Mouse (Mus musculus): ENCODE results near the gene Pkdcc. TPM values are rescaled to one million over a fixed set of nuclear protein-coding genes. Genes with fewer than 3 reads are reported as not detected.
A peak's percentile ranks its signal among the peaks of the same experiment; 100 is the strongest.

Pkdcc gene
- polyA plus RNA-seq (2014; fragmentation: Nextera tagmentation; extraction: Ambion mirVana) = 21.1 and 25.3 TPM in 2 replicates

- peak within 1 kb of the TSS; percentile 83 for H3K27ac ChIP-seq (ENCODE audit: low read depth)
- peak within 1 kb of the TSS; percentile 96 for H3K4me2 ChIP-seq
- ATAC-seq (ENCODE audit: insufficient read depth) (peak; percentile 90), DNase-seq (peak; percentile 95)
- no peaks in the 10 kb centered on the region for H3K9me3 ChIP-seq (ENCODE audit: low read depth, low read length)
- H3K4me1 ChIP-seq (ENCODE audit: insufficient read depth) = peaks cover 36% of the 10 kb centered on the region
- 0 out of 2 replicates have a peak, but pooled peaks cover 7% of the 10 kb centered on the region for H3K36me3 ChIP-seq (ENCODE audit: insufficient read depth)
- WGBS = under 1% methylated on average over 74 of the region's 105 CpGs
- peak within 1 kb of the TSS; percentile 94 for H3K9ac ChIP-seq
- no peaks in the 10 kb centered on the region for H3K27me3 ChIP-seq (ENCODE audit: insufficient read depth, low read length)
- TF ChIP-seq CTCF (IDR thresholded peaks at IDR 0.05; ENCODE audit: low read depth) = no peak
- H3K4me3 ChIP-seq (ENCODE audit: low read depth, low read length) = peak within 1 kb of the TSS; percentile 78
Measured at GRCm38 (mm10) chr17:83214674-83215528, at the start of gene Pkdcc. TSS of gene Pkdcc (plus strand) at chr17:83215292.

GRCm38 (mm10) chr17:83166195-83166594, 48.9 kb upstream of the Pkdcc start:
- peaks cover 3% of the 10 kb centered on the region; the same call in 1 of the 2 replicates for H3K27me3 ChIP-seq (ENCODE audit: insufficient read depth, low read length)

DNA sequence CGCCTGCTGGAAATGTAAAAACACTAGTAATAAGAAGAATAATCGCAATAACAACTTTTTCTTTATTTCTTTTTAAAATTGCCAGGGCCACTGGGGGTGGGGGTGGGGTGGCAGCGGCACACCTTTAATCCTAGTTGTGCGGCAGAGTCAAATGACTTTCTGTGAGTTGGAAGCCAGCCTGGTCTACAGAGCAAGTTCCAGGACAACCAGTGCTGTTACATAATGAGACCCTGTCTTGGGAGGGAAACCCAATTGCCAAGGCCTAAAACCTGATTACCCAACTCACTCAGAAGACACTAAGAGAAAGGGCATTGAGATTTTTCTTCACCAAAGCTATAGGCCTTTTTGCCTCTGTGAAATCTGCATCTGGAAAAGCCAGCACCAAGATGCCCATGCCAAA, 38.9 kb upstream of the Pkdcc start:
- Histone ChIP-seq H3K9me3 (ENCODE audit: low read depth, low read length) (no peaks in the 10 kb centered on the region; the same call in 1 of the 2 replicates), H3K27me3 (ENCODE audit: insufficient read depth, low read length) (no peaks in the 10 kb centered on the region), H3K4me2 (no peak overlapping the region), H3K9ac (no peak overlapping the region), H3K4me1 (ENCODE audit: insufficient read depth) (peaks cover 10% of the 10 kb centered on the region; the same call in 1 of the 2 replicates), H3K36me3 (ENCODE audit: insufficient read depth) (no peaks in the 10 kb centered on the region), H3K27ac (ENCODE audit: low read depth) (no peak overlapping the region), H3K4me3 (ENCODE audit: low read depth, low read length) (no peak overlapping the region)
- ATAC-seq (ENCODE audit: insufficient read depth) (no peak), DNase-seq (no peak)
- TF ChIP-seq CTCF (IDR thresholded peaks at IDR 0.05; ENCODE audit: low read depth) = no peak
- WGBS = 78% methylated on average over 4 of the region's 4 CpGs

More at GRCm38 (mm10) chr17:83166195-83166594, 48.9 kb upstream of the Pkdcc start:
- TF ChIP-seq CTCF (IDR thresholded peaks at IDR 0.05; ENCODE audit: low read depth) = no peak
- 64% methylated on average over 5 of the region's 5 CpGs for WGBS
- H3K4me2 ChIP-seq = no peak overlapping the region
- no peaks in the 10 kb centered on the region for H3K36me3 ChIP-seq (ENCODE audit: insufficient read depth)
- H3K27ac ChIP-seq (ENCODE audit: low read depth) = no peak overlapping the region
- H3K9me3 ChIP-seq (ENCODE audit: low read depth, low read length) = no peaks in the 10 kb centered on the region
- ATAC-seq (ENCODE audit: insufficient read depth) (0 out of 2 replicates have a peak, but pooled peaks have one; percentile 9), DNase-seq (peak; percentile 35)
- no peak overlapping the region for H3K4me3 ChIP-seq (ENCODE audit: low read depth, low read length)
- H3K4me1 ChIP-seq (ENCODE audit: insufficient read depth) = peaks cover 13% of the 10 kb centered on the region
- H3K9ac ChIP-seq = no peak overlapping the region

GRCm38 (mm10) chr17:83178483-83179150, 36.5 kb upstream of the Pkdcc start:
- no peak overlapping the region for H3K27ac ChIP-seq (ENCODE audit: low read depth)
- peaks cover 10% of the 10 kb centered on the region; the same call in 1 of the 2 replicates for H3K4me1 ChIP-seq (ENCODE audit: insufficient read depth)
- no peak overlapping the region for H3K4me3 ChIP-seq (ENCODE audit: low read depth, low read length)
- no peaks in the 10 kb centered on the region for H3K27me3 ChIP-seq (ENCODE audit: insufficient read depth, low read length)
- ATAC-seq (ENCODE audit: insufficient read depth) (0 out of 2 replicates have a peak, but pooled peaks have one; percentile 22), DNase-seq (peak; percentile 33)
- no peaks in the 10 kb centered on the region for H3K9me3 ChIP-seq (ENCODE audit: low read depth, low read length)
- no peak overlapping the region for H3K9ac ChIP-seq
- WGBS = 32% methylated on average over 9 of the region's 9 CpGs
- no peak for TF ChIP-seq CTCF (IDR thresholded peaks at IDR 0.05; ENCODE audit: low read depth)
- H3K4me2 ChIP-seq = no peak overlapping the region
- no peaks in the 10 kb centered on the region for H3K36me3 ChIP-seq (ENCODE audit: insufficient read depth)

GRCm38 (mm10) chr17:83179151-83179531, 36.0 kb upstream of the Pkdcc start:
- TF ChIP-seq CTCF (IDR thresholded peaks at IDR 0.05; ENCODE audit: low read depth) = no peak
- Histone ChIP-seq H3K36me3 (ENCODE audit: insufficient read depth) (no peaks in the 10 kb centered on the region), H3K9me3 (ENCODE audit: low read depth, low read length) (no peaks in the 10 kb centered on the region), H3K4me1 (ENCODE audit: insufficient read depth) (peaks cover 10% of the 10 kb centered on the region; the same call in 1 of the 2 replicates), H3K9ac (no peak overlapping the region), H3K27me3 (ENCODE audit: insufficient read depth, low read length) (no peaks in the 10 kb centered on the region), H3K27ac (ENCODE audit: low read depth) (no peak overlapping the region), H3K4me3 (ENCODE audit: low read depth, low read length) (no peak overlapping the region), H3K4me2 (no peak overlapping the region)
- ATAC-seq (ENCODE audit: insufficient read depth) (peak; percentile 51), DNase-seq (peak; percentile 39)
- WGBS = 27% methylated on average over 6 of the region's 6 CpGs

- no peak overlapping the region for H3K4me2 ChIP-seq
- WGBS = 50% methylated on average over 4 of the region's 4 CpGs
- no peak overlapping the region for H3K9ac ChIP-seq
- no peaks in the 10 kb centered on the region for H3K9me3 ChIP-seq (ENCODE audit: low read depth, low read length)
- H3K36me3 ChIP-seq (ENCODE audit: insufficient read depth) = no peaks in the 10 kb centered on the region
- no peak overlapping the region for H3K4me3 ChIP-seq (ENCODE audit: low read depth, low read length)
- H3K27me3 ChIP-seq (ENCODE audit: insufficient read depth, low read length) = no peaks in the 10 kb centered on the region
- TF ChIP-seq CTCF (IDR thresholded peaks at IDR 0.05; ENCODE audit: low read depth) = no peak
- DNase-seq (peak; percentile 23), ATAC-seq (ENCODE audit: insufficient read depth) (no peak)
- H3K27ac ChIP-seq (ENCODE audit: low read depth) = no peak overlapping the region
- peaks cover 10% of the 10 kb centered on the region; the same call in 1 of the 2 replicates for H3K4me1 ChIP-seq (ENCODE audit: insufficient read depth)
Measured at GRCm38 (mm10) chr17:83179569-83179968, 35.5 kb upstream of the Pkdcc start.

- no peak overlapping the region for H3K9ac ChIP-seq
- H3K9me3 ChIP-seq (ENCODE audit: low read depth, low read length) = no peaks in the 10 kb centered on the region
- DNase-seq (no peak), ATAC-seq (ENCODE audit: insufficient read depth) (no peak)
- 0 out of 2 replicates have a peak, but pooled peaks cover 3% of the 10 kb centered on the region for H3K4me1 ChIP-seq (ENCODE audit: insufficient read depth)
- H3K27ac ChIP-seq (ENCODE audit: low read depth) = no peak overlapping the region
- no peaks in the 10 kb centered on the region for H3K27me3 ChIP-seq (ENCODE audit: insufficient read depth, low read length)
- no peak overlapping the region for H3K4me3 ChIP-seq (ENCODE audit: low read depth, low read length)
- no peak overlapping the region for H3K4me2 ChIP-seq
- WGBS = 61% methylated on average over 7 of the region's 7 CpGs
- no peaks in the 10 kb centered on the region for H3K36me3 ChIP-seq (ENCODE audit: insufficient read depth)
- TF ChIP-seq CTCF (IDR thresholded peaks at IDR 0.05; ENCODE audit: low read depth) = no peak
Measured at GRCm38 (mm10) chr17:83181086-83181485, 34.0 kb upstream of the Pkdcc start.
